Mouse (Mus musculus) erythroblast, embryonic 14.5 days (primary cell): ENCODE data around the gene Rab15. TPM values are rescaled to one million over a fixed set of nuclear protein-coding genes. Genes with fewer than 3 reads are reported as not detected.
A peak's percentile ranks its signal among the peaks of the same experiment; 100 is the strongest.

Experiments used
- H3K27me3 ChIP-seq: 2 replicates; pipeline ENCODE4 v1.6.1; 2012; ENCODE audit warnings: inconsistent platforms; ENCODE audit not compliant: control insufficient read depth
- H3K36me3 ChIP-seq: 2 replicates; pipeline ENCODE4 v1.6.1; 2012; ENCODE audit warnings: mild to moderate bottlenecking, inconsistent platforms; ENCODE audit not compliant: control insufficient read depth
- H3K4me1 ChIP-seq: 2 replicates; pipeline ENCODE4 v1.6.1; 2012; ENCODE audit warnings: inconsistent platforms; ENCODE audit not compliant: control insufficient read depth
- H3K4me3 ChIP-seq: replicated peaks from 2 replicates; pipeline ENCODE3; 2012; ENCODE audit warnings: moderate library complexity, mild to moderate bottlenecking, inconsistent platforms
- H3K9me3 ChIP-seq: 2 replicates; pipeline ENCODE4 v1.6.1; 2012; ENCODE audit warnings: low read length, inconsistent platforms, mixed read lengths; ENCODE audit not compliant: control insufficient read depth
- GATA1 ChIP-seq: IDR thresholded peaks from 2 replicates; pipeline ENCODE4 v1.6.1; 2012; ENCODE audit warnings: low read length, inconsistent platforms, mixed read lengths
- TAL1 ChIP-seq: IDR thresholded peaks from 3 replicates; pipeline ENCODE4 v1.6.1; 2012; ENCODE audit warnings: low read length, inconsistent platforms, mixed read lengths
- polyA plus RNA-seq: library from polyadenylated mRNA; stranded (reverse); fragments of >175 nt; gene quantifications from 2 replicates; pipeline ENCODE4 v1.2.3, GENCODE M21; 2012

Rab15 gene
- polyA plus RNA-seq, 1 experiment = not detected

DNA sequence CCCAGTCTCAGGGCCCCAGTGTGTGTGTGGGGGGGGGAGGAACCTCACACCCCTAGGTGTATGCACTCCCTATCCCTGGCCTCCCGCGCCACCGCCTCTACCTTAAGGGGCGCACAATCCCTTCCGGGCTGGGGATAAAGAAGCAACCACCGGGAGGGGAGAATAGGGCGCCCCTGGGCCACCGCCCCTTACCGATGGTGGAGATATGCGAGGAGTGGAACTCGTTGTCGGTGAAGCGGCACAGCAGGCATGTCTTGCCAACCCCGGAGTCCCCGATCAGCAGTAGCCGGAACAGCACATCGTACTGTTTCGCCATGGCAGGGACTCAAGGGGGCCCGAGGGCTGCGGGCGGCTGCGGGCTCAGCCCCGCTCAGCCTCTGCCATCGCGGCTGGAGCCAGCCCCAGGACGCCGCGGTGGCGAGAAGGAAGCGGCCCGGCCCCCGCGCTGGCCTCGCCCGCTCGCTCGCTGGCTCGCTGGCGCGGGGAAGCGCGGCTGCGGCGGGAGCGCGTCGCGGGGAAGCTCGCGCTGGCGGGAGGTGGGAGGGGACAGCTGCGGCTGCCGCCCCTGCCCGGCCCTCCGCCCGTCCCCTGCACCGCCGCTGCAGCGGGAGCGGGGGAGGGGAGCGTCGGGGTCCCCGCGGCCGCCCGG, 582 bp downstream of the Rab15 start:
- Histone ChIP-seq H3K27me3 (peaks cover 87% of the 10 kb centered on the region), H3K4me3 (peak overlapping the region; percentile 26), H3K36me3 (no peaks in the 10 kb centered on the region), H3K4me1 (peaks cover 3% of the 10 kb centered on the region), H3K9me3 (peaks cover 6% of the 10 kb centered on the region; the same call in 1 of the 2 replicates)
- no peak for TF ChIP-seq TAL1

DNA sequence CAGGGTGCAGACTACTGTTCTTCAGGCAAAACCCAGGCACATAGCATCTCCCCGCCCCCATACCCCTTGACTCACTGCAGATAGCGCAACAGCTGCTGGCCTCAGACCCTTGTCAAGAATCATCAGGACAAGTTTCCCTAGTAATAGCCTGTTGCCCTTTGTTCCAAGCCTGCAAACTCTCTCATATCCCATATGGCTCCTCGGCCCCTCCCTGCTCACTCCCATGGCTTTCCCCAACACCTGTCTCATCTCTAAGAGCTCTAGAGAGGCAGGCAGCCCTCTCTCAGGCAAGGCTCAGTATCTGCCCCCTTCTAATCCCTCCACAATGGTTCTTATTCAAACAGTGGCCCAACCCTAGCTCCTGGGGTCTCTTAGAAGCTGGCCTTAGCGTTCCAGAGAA, 2.1 kb downstream of the Rab15 start:
- Histone ChIP-seq H3K27me3 (peaks cover 86% of the 10 kb centered on the region), H3K9me3 (peaks cover 6% of the 10 kb centered on the region; the same call in 1 of the 2 replicates), H3K4me1 (peaks cover 3% of the 10 kb centered on the region), H3K36me3 (no peaks in the 10 kb centered on the region), H3K4me3 (no peak overlapping the region)
- TF ChIP-seq GATA1 (no peak), TAL1 (no peak)

DNA sequence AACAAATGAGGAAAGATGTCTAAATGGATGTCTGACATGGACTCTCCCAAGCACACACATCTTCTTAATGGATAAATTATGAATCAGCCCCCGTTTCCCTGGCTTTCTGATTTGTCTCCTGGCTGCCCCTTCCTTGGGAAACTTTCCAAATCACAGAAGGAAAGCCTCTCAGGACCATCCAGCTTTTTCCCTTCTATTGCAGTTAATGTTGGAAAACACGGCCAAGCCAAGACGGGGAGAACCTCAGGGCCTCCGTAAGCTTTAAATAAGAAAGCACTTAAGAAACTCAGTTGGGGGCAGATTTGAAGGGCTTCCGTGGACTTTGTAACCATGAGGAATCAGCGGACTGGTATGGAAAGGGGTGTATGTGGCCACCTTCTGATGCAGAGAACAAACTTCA, 2.9 kb downstream of the Rab15 start:
- H3K27me3 ChIP-seq = peaks cover 81% of the 10 kb centered on the region
- peaks cover 6% of the 10 kb centered on the region; the same call in 1 of the 2 replicates for H3K9me3 ChIP-seq
- TF ChIP-seq TAL1 (no peak), GATA1 (no peak)
- H3K4me1 ChIP-seq = peaks cover 3% of the 10 kb centered on the region
- H3K4me3 ChIP-seq = no peak overlapping the region
- H3K36me3 ChIP-seq = no peaks in the 10 kb centered on the region

DNA sequence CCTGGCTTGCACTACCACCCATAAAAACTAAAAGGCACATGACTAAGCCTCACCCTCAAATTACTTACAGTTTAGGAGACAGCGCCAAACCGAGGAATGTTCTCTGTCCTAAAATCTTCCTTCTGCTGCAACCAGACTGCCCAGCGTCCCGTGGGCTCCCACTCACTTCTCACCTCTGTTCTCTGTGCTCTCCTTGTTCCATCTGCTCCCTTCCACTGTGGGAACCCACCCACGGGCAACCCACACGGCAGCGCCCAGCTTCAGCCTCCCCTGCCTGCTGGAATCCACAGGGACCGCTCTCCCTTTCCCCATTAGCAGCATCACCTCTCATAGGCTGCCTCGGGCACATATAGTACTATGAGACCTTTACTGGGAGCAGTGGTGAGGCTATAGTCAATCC, 3.8 kb downstream of the Rab15 start:
- Histone ChIP-seq H3K36me3 (no peaks in the 10 kb centered on the region), H3K4me1 (peaks cover 3% of the 10 kb centered on the region), H3K27me3 (peaks cover 74% of the 10 kb centered on the region), H3K9me3 (peaks cover 6% of the 10 kb centered on the region; the same call in 1 of the 2 replicates), H3K4me3 (no peak overlapping the region)
- TF ChIP-seq GATA1 (no peak), TAL1 (no peak)

DNA sequence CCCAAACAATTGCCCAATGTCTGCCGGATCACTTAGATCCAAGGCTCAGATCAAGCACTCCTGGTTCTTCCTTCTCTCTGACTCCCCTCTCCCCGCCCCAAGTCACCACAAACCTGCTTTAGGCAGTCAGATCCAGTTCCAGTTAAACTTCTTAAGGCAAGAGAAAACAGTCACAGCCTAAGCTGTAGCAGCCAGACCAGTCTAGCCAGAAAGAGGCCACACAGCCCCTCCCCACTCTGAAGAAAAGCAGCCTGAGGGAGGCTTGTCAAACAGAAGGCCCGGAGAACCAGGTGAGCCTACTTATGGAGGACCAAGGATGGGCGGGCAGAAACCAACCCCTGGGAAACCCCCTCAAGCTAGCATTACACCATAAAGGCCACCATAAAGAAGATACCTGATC, 4.6 kb downstream of the Rab15 start:
- TF ChIP-seq GATA1 (no peak), TAL1 (no peak)
- Histone ChIP-seq H3K27me3 (peaks cover 66% of the 10 kb centered on the region), H3K9me3 (peaks cover 6% of the 10 kb centered on the region; the same call in 1 of the 2 replicates), H3K4me3 (no peak overlapping the region), H3K36me3 (no peaks in the 10 kb centered on the region), H3K4me1 (peaks cover 3% of the 10 kb centered on the region)

DNA sequence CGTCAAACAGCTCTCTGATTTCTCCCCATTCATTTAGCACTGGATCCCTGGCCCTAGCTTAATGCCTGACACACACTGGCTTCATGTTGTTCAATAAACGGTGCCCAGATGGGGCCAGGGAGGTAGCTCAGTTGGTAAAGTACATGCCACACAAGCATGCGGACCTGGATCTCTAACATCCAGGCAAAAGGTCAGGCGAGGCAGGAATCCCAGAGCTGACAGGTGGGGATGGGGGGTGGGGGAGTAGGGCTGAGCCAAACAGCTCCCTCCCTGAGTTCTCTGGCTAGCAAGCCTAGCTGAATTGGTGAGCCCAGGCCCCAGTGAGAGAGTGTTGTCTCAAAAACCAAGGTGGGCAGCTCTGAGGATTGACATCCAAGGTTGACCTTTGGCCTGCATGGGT, 5.5 kb downstream of the Rab15 start:
- TF ChIP-seq GATA1 (no peak), TAL1 (no peak)
- peaks cover 57% of the 10 kb centered on the region for H3K27me3 ChIP-seq

DNA sequence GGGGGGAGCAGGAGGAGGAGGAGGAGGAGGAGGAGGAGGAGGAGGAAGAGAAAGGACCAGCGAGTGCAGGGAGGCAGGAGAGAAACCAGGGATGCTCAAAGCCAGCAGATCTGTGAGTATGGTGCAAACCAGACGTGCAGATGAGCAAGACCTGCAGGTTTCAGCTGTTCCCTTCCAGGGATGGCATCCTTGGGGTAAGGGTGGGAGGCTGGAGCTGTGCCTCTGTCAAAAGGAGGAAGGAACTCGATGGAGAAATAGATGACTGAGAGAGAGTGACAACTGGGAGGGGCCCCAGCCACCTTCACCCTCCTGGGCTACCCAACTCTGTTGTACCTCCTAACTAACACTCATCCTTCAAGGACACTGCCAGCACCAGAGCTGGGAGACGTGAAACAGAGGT, 6.0 kb downstream of the Rab15 start:
- TF ChIP-seq TAL1 = no peak
- no peak for TF ChIP-seq GATA1
- H3K27me3 ChIP-seq = peaks cover 52% of the 10 kb centered on the region
- H3K4me3 ChIP-seq = no peak overlapping the region
- no peaks in the 10 kb centered on the region; the same call in 1 of the 2 replicates for H3K9me3 ChIP-seq
- H3K4me1 ChIP-seq = no peaks in the 10 kb centered on the region
- H3K36me3 ChIP-seq = no peaks in the 10 kb centered on the region

More for the DNA sequence above, 5.5 kb downstream of the Rab15 start:
- Histone ChIP-seq H3K36me3 (no peaks in the 10 kb centered on the region), H3K9me3 (peaks cover 2% of the 10 kb centered on the region; the same call in 1 of the 2 replicates), H3K4me1 (peaks cover 2% of the 10 kb centered on the region), H3K4me3 (no peak overlapping the region)

DNA sequence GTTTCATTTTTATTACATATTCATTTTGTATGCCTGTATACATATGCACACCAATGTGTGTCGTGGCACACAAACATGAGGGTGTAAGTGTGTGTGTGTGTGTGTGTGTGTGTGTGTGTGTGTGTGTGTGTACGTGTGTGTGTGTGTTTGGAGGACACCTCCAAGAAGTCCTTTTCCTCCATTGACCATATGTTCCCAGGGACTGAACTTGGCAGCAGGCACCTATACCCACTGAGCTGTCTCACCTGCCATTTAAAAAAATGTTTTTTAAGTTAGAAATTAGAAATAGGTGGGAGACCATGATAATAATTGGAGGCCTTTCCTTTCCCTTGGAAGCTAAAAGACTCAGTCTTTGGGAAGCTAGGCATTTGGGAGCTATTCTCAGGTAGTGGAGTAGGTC, 8.6 kb downstream of the Rab15 start:
- no peaks in the 10 kb centered on the region for H3K9me3 ChIP-seq
- TF ChIP-seq TAL1 (no peak), GATA1 (no peak)

DNA sequence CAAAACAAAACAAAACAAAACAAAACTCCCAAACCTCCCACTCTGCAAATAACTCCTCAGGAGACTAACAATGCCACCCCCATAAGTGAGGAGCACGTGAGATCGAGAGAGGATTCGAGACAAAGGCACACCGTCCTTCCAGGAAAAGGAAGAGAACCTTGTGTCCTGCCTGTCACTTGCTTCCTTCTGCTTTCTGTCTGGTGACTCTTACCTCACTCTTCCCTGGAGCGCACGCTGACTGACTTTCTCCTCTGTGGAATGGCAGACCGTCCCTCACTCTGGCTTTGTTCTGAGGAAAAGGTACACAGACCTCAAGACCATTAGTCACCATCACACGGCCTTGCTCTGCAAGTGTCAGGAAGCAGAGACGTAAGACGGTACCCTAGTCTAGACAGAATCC, 9.2 kb downstream of the Rab15 start:
- H3K27me3 ChIP-seq = peaks cover 20% of the 10 kb centered on the region
- no peaks in the 10 kb centered on the region for H3K36me3 ChIP-seq
- H3K4me3 ChIP-seq = no peak overlapping the region
- H3K9me3 ChIP-seq = no peaks in the 10 kb centered on the region
- no peaks in the 10 kb centered on the region for H3K4me1 ChIP-seq
- TF ChIP-seq TAL1 (no peak), GATA1 (no peak)

More for the DNA sequence above, 8.6 kb downstream of the Rab15 start:
- no peaks in the 10 kb centered on the region for H3K4me1 ChIP-seq
- peaks cover 26% of the 10 kb centered on the region for H3K27me3 ChIP-seq
- no peaks in the 10 kb centered on the region for H3K36me3 ChIP-seq
- no peak overlapping the region for H3K4me3 ChIP-seq

DNA sequence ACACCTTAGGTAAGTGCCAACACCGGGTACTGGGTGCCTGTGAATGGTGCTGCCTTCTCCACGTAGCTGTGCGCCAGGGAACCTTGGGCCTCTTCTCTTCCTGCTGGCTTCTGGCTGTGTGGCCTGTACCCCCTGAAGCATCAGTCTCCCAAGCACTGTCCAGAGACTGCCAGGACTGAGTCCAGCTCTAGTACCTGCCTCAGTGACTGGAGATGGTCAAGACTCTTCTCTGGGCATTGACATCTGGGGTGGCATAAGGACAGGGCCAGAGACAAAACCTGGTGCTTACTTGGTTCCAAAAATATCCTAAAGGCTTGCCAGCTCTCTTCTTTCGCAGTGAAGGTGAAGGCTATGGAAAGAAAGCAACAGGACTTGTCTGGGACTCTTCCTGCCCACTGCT, 11.7 kb downstream of the Rab15 start:
- Histone ChIP-seq H3K36me3 (no peaks in the 10 kb centered on the region), H3K9me3 (no peaks in the 10 kb centered on the region), H3K27me3 (peaks cover 6% of the 10 kb centered on the region), H3K4me1 (no peaks in the 10 kb centered on the region), H3K4me3 (no peak overlapping the region)
- TF ChIP-seq TAL1 = no peak
- no peak for TF ChIP-seq GATA1
